Mouse (Mus musculus) mature B cell (primary cell): Measurements from ENCODE around the gene Klrg1.

Source experiments
- in situ Hi-C: fragments of 300-500 bp; cut with MboI; formaldehyde crosslinking; loops from 2 replicates; pipeline ENCODE4 v1.14.3; 2019

The Klrg1 gene

GRCm38 (mm10) chr6:122293121-122293520 lies 10.4 kb upstream of the Klrg1 start:
- in situ Hi-C loops = no loop called here

- in situ Hi-C loops = no loop called here
Observed at GRCm38 (mm10) chr6:122292184-122292583, 9.5 kb upstream of the Klrg1 start.

- in situ Hi-C loops = no loop called here
Observed at GRCm38 (mm10) chr6:122291735-122292134, 9.1 kb upstream of the Klrg1 start.

GRCm38 (mm10) chr6:122291264-122291663 lies 8.6 kb upstream of the Klrg1 start:
- in situ Hi-C loops = no loop called here

- in situ Hi-C loops = no loop called here
Observed at GRCm38 (mm10) chr6:122290253-122290652, 7.6 kb upstream of the Klrg1 start.

GRCm38 (mm10) chr6:122289313-122289712 lies 6.6 kb upstream of the Klrg1 start:
- in situ Hi-C loops = no loop called here

- in situ Hi-C loops = no loop called here
Observed at GRCm38 (mm10) chr6:122288263-122288662, 5.6 kb upstream of the Klrg1 start.

- in situ Hi-C loops = no loop called here
Observed at GRCm38 (mm10) chr6:122284823-122285222, 2.1 kb upstream of the Klrg1 start.

- in situ Hi-C loops = no loop called here
Observed at GRCm38 (mm10) chr6:122284304-122284703, 1.6 kb upstream of the Klrg1 start.

- in situ Hi-C loops = no loop called here
Observed at GRCm38 (mm10) chr6:122283429-122283828, 747 bp upstream of the Klrg1 start.

- in situ Hi-C loops = no loop called here
Observed at GRCm38 (mm10) chr6:122276565-122276964, 6.1 kb downstream of the Klrg1 start.

- in situ Hi-C loops = no loop called here
Observed at GRCm38 (mm10) chr6:122274546-122274945, 8.1 kb downstream of the Klrg1 start.

GRCm38 (mm10) chr6:122270152-122270551 lies 12.5 kb downstream of the Klrg1 start:
- in situ Hi-C loops = no loop called here

- in situ Hi-C loops = no loop called here
Observed at GRCm38 (mm10) chr6:122269170-122269569, 13.5 kb downstream of the Klrg1 start.

- in situ Hi-C loops = no loop called here
Observed at GRCm38 (mm10) chr6:122268561-122268960, 14.1 kb downstream of the Klrg1 start.

- in situ Hi-C loops = no loop called here
Observed at GRCm38 (mm10) chr6:122262543-122262942, 20.1 kb downstream of the Klrg1 start.

- in situ Hi-C loops = loop anchor here (10.0 kb wide), 1 partner anchor 53 kb away; the partner anchor contains the start of gene M6pr
Observed at GRCm38 (mm10) chr6:122252146-122252545, 30.5 kb downstream of the Klrg1 start.

- in situ Hi-C loops = loop anchor here (10.0 kb wide), 1 partner anchor 55 kb away; the partner anchor contains the start of gene M6pr
Observed at GRCm38 (mm10) chr6:122250033-122250432, 32.6 kb downstream of the Klrg1 start.
